ENCODE assay signal across 26 mouse cellular contexts in the genomic region with DNA sequence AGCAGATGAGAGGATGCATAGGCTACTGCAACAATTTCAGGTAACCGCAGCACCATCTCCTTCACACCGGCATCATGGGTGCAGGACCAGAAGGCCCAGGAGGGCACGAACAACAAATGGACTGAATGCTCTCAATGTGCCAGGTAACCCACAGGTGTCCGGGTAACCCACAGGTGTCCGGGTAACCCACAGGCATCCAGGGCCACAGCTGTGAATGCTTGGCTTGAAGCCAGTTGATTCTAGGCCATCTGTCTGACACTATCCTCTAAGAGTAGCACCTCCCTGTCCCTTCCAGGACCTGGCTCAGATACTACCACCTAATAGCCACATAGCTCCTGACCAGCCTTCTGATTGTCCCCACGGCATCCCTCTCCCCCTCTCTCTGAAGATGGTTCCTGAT. TPM values are rescaled to one million over a fixed set of nuclear protein-coding genes. Genes with fewer than 3 reads are reported as not detected.
"Had no signal": no experiment of that assay in that cellular context is flagged by ENCODE, and none has a peak within 500 bp of the region (broad histone marks: within the 10 kb centered on the region; RNA-seq: fewer than 3 reads in every experiment).

No protein-coding gene starts in this region.

- DNase-seq: gastrocnemius, adult 2 months; gastrocnemius, postnatal 10 days; gastrocnemius, postnatal 25 days; heart, adult 18-20 months; heart, postnatal 4 days; kidney, adult 18-20 months; kidney, adult 8-10 months; kidney, postnatal 10 days; kidney, postnatal 4 days; liver; liver, embryonic 13.5 days had no signal

- H3K4me1 ChIP-seq: intestine, embryonic 15.5 days; limb, embryonic 12.5 days; liver, embryonic 13.5 days; liver, embryonic 15.5 days had no signal

- H3K4me3 ChIP-seq: gastrocnemius, adult 2 months; heart, embryonic 10.5 days; heart, embryonic 12.5 days; hindbrain, embryonic 10.5 days; hindbrain, embryonic 12.5 days; intestine, embryonic 15.5 days; layer of hippocampus, adult 2 months; left cerebral cortex, adult 2 months; limb, embryonic 10.5 days; limb, embryonic 12.5 days; liver, embryonic 13.5 days; liver, embryonic 15.5 days had no signal

- H3K36me3 ChIP-seq: heart, embryonic 10.5 days; heart, embryonic 12.5 days; hindbrain, embryonic 10.5 days; hindbrain, embryonic 12.5 days; intestine, embryonic 15.5 days; limb, embryonic 10.5 days; limb, embryonic 12.5 days; liver, embryonic 13.5 days; liver, embryonic 15.5 days had no signal

- ATAC-seq: hindbrain, embryonic 16.5 days; inflammation-experienced regulatory T-cells, adult 6 months; intestine, embryonic 15.5 days; intestine, postnatal 0 days had no signal

- H3K4me2 ChIP-seq: heart, embryonic 12.5 days; hindbrain, embryonic 12.5 days; hindbrain, embryonic 14.5 days; intestine, embryonic 15.5 days; limb, embryonic 12.5 days; liver, embryonic 11.5 days; liver, embryonic 13.5 days; liver, embryonic 15.5 days had no signal

- H3K27ac ChIP-seq: gastrocnemius, adult 2 months; heart, embryonic 10.5 days; hindbrain, embryonic 10.5 days; hindbrain, embryonic 12.5 days; hindbrain, embryonic 14.5 days; intestine, embryonic 15.5 days; layer of hippocampus, adult 2 months; left cerebral cortex, adult 2 months; limb, embryonic 10.5 days; limb, embryonic 12.5 days; liver, embryonic 13.5 days; liver, embryonic 15.5 days had no signal

- H3K27me3 ChIP-seq: hindbrain, embryonic 12.5 days; intestine, embryonic 15.5 days; limb, embryonic 12.5 days; liver, embryonic 13.5 days; liver, embryonic 15.5 days had no signal

RNA-seq across cellular contexts. Expression of a gene that starts 20.7 kb away (rescaled TPM):
- polyA plus RNA-seq: intestine, postnatal 0 days; liver, embryonic 13.5 days had no signal
